Mouse (Mus musculus) cerebellum, postnatal 36 days (tissue): Measurements from ENCODE around the gene Prok2.
A peak's percentile ranks its signal among the peaks of the same experiment; 100 is the strongest.

Experiments
- DNase-seq, 2 experiments: peaks; one replicate each; pipeline ENCODE4 v3.0.0; 2021 to 2022; ENCODE audit warnings: mixed read lengths in 2 of 2

Prok2 gene

DNA sequence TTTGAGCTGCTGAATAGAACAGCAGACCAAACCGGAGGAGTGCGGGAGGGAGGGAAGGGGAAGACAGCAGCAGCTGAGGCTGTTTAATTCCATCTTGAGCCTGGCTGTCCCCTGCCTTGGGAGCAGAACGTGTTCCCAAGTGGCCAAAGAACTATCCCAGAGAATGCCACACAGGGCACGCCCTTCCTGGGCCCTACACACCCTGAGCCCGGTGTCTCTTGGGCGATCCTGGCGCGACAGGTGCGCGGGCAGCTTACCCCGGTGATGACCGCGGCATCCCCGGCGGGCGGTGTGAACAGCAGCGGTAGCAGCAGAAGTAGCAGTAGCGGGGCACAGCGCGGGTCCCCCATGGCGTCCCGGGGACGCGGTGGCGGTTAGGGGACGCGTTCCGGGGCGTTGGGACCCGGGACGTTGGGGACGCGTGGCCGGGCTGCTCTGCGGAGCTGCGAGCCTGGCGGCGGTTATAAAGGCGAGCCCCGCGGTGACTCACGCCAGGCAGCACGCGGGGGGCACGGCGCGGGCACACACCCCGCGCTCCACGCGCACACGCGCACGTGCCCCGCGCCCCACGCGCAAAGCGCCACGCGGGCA lies at the start of gene Prok2:
TSS of gene Prok2 (minus strand) at position 422 of the 591 bp plus-strand sequence.
- DNase-seq: peak in 1 of 2 experiments; percentile 8

DNA sequence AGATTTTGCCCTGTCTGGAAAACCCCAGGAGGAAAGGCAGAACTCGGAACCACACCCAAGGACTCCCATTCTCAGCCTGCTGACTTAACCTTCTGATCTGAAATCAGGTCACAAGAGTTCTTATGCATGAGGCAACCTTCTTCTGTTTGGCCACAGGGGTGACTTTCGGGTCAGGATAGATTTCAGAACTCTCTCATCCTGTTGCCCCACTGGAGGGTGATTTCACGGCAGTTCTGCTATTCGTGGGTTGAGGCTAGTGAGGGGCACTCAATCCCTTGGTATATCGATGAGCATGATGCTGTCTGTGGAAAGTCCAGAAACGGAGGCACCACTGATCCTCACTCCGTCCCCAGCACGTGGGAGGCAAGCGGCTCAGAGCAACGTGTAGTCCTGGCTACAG lies 48.5 kb upstream of the Prok2 start:
- no peak for DNase-seq

DNA sequence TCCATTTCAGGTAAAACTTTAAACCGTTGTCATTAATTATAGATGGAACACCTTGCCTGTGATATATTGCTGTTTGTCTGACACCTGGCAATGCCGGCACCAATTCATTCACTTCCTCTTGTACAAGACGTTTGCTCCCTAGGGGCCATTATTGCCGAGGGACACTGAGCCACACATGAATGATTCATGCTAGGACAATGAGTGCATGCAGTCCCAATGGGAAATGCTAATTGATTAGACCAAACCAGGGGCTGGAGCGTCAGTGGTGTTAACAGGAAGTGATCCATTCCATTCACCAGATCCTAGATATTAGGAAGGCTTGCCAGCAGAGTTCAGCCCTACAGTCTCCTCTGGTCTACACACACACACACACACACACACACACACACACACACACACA lies 42.3 kb upstream of the Prok2 start:
- no peak for DNase-seq

DNA sequence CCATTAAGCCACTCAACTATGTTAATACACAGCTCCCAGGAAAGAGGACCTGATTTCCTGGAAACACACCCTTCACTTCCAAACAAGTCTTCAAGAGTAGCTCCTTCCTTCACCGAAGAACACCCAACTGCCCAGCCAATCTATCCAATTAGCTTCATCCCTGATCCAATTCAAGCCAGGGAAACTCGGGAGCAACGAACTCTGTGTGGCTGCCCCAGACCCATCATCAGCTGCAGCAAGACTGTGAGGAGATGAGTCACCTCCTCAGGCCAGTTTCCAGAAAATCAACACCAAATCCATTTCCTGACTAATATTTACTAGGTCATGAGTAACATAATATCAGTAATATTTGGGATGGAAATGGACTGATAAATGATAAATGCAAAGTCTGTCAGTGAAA lies 38.7 kb upstream of the Prok2 start:
- DNase-seq: no peak

DNA sequence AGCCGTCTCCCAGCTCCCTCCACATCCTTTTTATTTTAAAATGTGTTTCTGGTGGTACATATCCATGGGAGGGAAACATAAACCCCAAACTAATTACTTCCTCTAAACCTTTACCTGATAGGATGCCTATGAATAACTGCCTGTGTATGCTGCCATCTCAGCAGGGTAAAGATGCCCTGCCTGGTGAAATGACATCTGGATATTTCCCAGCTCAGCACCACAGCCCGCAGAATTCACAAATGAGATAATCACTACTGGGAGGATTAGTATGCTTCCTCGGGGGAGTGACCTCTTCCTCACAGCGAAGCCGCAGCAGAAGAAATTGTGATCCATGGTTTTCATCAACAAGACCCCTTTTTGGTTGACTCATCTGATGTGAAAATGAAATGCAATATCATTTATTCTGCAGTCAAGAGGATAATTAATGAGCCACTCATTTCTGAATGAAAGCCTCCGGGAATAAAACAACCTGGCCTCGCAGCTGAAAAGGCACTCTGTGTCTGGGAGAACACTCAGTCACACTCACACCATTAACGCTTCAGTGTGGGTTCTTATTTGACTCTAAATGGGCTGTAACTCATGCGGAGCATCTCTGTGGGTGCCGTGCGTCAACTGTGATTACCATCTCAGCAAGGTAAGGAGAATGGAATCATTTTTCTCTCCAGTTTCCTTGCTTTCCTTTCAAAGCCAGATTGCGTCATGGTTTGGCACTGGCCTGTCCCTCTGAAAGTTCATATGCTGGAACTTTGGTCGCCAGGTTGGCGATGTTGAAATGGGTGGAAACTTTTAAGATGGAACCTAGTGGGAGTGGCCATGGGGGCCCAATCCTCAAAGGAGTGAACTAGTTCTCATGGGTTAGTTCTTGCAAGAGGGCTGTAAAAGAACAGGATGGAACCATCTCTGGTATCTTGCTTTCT lies 36.1 kb upstream of the Prok2 start:
- DNase-seq: no peak

DNA sequence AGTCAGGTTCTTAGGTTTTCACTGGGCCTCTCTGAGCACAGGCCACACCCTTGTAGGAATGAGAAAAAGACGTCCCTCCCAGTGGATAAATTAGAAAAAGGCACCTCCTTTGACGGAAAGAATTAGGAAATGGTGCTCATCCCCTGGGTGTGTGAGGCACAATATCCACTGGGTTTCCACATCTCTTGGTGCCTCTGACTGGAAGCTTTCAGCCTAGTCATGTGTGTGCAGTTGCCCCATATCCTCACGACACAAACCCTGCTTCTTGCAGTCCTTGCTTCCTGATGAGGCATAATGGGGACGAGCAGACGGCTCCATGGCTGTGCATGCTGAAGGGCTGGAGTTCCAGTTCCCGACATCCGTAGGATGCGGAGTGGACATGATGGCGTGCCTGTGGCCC lies 29.9 kb upstream of the Prok2 start:
- DNase-seq: no peak

DNA sequence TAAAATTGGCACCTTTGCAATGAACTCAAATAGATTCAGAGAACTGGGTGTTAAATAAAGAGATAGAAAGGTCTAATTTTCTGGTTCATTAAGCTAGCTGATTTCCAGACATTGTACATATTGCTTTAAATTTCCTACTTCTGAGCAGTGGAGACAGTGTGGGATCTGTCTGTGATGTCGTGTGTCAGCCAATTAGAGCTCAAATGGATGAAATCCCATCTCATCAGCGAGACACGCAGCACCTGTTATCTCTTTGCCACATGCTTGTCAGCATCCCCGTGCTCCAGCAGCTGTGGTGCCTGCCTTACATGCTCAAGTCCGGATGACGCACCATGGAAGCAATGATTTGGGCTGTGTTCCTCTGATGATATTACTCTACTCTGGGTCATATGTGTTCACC lies 25.1 kb upstream of the Prok2 start:
- DNase-seq: no peak

DNA sequence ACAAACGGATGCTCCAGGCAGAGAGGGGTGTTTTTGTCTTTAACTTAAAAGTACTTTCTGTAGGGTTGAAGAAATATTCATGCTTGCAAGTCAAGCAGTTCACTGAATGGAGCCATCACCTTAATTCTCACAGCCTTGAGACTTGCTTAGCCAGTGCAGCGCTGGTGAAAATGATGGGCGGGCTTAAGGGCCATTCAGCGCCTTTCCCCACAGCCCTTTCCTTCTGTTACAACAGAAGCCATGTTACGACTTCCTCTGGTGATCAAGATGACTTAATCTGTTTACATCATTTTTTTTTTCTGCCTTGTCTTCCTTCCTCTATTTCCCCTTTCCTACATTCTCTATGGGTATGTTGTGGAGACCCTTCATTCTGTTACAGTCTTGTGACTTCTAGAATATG lies 20.1 kb upstream of the Prok2 start:
- DNase-seq: no peak

DNA sequence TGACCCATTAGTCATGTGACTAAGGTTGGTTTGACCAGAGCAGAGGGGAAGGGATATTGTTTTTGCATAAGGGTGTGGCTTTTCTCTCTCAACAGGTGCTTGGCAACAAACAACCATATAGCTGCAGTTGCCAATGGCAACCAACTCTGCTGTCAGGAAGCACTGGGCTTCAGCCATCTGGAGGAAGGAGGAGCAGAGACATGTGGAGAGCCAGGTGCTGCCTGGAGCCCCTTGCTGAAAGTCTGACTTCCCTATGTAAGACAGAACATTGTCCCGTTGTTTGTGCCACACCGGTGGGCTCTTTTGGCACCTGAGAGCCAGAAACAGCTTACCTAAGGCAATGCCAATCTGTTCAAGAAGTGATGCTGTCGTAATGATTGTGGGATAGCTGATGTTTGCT lies 16.7 kb upstream of the Prok2 start:
- no peak for DNase-seq

DNA sequence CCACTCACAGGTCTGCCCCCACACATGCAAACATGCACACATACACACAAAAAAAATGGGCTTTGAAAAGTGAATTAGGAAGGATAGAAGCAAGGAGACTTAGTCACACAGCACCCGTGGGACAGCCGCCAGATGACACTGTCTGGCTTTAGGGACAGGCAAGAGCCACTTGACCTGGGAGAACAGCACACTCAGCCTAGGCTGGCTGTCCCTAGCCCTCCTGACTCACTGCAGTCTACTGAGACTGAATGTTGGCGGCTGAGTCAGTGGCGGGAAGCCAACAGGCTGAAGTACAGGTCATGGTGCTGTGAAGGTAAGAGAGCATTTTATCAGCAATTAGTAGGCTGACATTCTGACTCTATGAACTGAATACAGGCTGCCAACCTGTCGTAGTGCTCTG lies 8.5 kb upstream of the Prok2 start:
- no peak for DNase-seq

DNA sequence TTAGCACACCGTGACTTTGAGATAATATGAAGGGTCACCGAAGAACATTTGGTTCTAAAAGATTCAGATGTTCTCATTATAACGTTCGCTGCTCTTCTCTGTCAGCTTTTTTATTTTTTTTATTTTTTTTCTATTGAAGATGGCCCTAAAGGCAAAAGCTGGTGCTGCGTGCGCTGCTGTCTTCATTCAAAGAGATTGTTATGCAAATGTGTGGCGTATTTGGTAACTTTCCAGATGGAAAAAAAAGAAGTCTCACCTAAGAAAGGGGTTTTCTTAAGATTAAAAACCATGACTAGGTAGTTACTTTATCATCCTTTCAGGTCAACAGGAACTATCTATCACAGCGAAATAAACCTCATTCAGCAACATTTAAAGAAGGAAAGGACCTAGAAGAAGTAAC lies 6.5 kb upstream of the Prok2 start:
- no peak for DNase-seq

DNA sequence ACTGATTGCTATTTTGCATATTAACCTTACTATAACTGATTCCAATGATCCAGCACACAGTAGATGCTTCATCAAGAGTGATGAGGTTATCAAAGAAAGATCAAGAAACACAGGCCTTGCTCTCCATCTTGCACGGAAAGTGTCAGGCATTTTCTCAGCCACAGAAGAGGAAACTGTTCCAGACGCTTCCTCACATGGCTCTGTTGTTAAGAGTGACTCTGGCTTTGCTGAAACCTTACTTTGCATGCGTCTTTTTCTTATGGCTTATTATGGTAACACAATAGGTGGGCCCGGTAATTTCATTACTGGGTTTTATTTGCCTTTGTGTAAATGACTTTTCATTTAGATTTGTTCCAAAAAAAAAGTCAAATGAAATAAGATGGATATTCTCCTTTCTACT lies 5.7 kb upstream of the Prok2 start:
- DNase-seq: no peak

DNA sequence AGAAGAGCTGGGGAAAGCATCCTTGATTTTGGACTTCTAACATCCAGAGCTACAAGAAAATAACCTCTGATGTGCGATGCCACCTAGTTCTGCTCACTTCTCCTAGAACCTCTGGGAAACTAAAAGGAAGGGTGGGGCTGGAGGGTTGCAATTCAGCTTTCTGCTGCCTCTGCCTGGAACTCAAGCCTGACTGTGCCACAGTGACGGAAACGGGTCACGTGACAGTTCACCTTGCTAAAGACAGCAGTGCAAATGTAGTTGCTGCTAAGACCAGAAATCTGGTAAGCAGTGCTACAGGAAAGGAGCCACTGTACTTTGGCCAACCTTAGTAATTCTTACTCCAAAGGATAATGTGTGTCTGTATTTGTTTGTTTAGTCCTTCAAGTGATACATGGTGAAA lies 3.7 kb upstream of the Prok2 start:
- no peak for DNase-seq

DNA sequence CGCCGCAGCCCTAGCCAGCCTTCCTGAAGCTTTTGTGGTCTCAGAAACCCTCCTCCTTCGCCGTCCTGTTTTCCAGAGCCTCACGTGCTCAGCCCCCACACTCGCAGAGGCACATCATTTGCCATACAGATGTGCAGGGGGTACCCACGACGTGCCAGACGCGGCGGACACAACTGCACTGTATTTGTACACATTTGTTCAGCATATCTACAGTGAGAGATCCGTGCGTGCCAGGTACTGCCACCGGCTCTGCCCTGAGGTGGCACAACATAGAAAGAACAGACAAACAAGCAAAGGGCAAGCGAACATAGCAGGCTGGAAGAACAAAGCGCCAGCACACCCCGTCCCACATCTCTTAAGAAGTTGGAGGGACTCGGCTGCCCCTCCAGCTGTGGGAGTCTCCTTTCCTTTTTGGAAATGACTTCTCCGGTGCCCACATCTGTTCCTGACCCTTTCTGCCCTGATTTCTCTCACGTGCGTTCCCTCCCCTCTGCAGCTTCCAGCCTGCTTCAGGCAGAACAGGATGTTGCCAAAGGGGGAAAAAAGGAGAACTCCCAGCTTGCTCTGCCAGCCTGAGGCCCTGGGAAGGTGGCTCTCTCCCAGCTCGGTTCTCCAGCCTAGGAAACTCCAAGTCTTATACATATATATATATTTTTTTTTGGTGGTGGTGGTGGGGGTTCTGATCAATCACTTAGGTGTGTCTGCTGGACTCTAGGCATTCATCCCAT lies 548 bp upstream of the Prok2 start:
- DNase-seq: no peak

DNA sequence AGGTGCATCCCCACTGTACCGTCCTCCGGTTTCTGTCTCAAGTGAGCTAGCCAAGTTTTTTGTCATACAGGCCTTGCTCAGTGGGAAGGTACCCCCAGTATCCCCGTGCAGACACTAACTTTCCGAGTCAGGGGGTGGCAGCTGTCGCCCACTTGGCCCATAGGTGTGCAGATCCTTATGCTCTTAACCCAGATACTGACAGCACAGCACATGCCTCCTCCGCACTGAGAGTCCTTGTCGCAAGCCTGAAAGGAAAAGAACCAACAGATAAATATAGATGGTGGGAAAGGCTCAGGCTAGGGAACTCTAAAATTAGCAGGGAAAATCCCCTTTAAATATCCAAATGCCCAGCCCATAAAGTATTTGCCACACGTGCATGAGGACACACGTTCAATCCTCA lies 3.8 kb downstream of the Prok2 start:
- no peak for DNase-seq

DNA sequence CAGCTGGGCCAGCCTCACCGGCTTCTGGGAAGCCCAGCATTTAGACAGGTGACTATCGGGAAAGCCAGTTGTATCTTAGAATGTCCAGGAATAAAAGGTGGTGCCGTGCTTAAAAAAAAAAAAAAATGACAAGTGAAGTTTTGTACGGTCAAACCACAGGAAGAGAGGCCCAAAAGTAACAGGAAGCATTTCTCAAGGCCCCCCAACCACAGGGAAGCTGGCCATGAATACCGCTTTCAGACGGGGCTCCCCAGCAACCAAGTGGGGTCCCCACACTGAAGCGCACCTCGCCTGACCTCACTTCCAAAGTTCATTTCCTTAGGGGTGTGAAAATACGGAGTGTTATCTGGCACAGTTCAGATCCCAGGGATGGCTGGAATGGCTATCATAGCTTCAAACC lies 5.2 kb downstream of the Prok2 start:
- no peak for DNase-seq

DNA sequence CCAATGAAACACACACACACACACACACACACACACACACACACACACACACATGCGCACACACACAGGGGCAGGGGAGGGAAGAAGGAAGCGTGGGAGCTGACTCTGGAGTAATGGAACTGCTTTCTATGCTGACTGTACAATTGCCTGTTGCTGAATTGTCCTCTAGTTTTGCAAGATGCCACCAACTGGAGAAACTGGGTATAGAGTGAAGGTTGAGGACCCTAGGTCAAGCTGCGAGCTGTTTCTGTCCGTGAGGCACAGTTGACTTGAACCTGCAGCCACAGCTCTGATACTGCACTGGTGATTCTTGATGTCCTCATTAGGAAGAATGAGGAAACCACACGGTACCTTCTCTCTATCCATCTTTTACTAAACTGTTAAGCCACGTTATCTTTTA lies 10.3 kb downstream of the Prok2 start:
- DNase-seq: no peak

DNA sequence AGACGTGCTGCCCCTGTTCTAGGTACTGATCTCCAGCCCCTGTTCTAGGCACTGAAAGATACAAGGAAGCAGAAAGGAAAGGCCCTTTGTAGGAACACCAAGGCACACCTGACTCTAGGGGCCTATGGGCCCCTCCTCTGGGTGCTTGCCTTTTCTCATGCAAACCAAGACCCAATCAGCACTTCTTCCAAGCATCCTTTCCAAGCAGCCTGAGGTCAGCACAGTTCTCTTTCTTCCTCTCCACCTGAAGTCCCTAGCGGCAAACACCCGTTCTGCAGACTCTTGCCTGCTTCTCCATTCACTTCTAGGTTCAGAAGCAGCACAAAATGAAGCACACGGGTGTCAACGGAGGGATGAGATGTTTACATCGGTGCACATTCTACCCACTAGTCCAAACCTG lies 11.0 kb downstream of the Prok2 start:
- no peak for DNase-seq

DNA sequence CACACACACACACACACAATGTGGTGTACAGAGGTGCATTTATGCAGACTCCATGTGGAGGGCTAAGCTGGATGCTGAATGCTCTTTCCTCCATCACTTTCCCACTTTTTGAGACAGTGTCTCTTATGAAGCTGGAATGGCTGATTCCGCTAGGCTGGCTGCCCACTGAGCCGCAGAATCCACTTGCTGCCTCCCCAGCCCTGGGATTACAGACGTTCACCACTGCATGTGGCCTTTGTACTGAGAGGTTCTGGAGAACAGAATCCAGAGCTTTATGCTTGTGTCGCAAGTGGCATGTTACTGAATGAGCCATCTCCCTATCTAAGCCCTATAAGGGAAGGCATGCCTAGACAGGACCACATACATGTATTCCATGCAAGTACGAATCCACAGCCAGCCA lies 12.9 kb downstream of the Prok2 start:
- DNase-seq: no peak

DNA sequence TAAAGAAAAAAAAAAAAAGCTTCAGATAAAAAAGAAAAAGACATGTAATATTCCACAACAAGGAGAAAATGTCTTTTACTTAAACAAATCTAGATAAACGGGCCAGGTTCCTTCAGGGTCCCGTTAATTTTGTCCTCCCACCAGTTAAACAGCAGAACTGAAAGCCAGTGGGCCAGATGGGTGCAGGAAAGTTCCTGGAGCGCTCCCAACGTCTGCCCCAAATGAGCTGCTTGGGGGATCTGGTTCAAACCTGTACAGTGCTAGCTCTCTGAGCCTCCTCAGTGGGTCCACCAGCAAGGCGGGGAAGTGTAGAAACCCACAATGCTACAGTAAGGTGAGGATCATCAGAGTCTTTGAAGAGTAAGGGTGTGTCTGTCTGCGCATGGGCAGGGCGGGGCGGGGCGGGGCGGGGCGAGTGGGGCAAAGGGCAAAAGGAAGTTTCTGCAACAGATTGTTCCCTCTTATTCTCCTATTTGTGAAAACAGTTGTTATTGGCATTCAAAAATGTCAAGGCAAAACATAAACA lies 14.6 kb downstream of the Prok2 start:
- no peak for DNase-seq

DNA sequence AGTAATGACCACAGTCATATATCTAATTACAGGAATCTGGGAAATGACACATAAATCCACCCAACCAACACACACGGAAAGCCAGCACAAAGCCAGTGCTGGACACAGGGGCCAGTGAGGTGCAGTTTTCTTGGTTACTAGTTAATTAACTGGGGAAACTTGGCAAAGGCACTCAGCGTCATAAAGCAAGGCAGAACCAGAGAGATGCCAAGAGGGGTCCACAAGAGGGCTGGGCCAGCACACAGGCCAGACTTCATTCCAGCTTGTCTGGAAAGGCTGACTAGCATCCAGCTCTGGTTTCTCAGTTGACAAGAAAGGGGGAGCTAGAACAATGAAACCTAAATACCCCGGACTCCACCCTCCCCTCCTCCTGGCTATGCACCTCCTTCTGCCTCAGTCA lies 25.7 kb downstream of the Prok2 start:
- DNase-seq: no peak

DNA sequence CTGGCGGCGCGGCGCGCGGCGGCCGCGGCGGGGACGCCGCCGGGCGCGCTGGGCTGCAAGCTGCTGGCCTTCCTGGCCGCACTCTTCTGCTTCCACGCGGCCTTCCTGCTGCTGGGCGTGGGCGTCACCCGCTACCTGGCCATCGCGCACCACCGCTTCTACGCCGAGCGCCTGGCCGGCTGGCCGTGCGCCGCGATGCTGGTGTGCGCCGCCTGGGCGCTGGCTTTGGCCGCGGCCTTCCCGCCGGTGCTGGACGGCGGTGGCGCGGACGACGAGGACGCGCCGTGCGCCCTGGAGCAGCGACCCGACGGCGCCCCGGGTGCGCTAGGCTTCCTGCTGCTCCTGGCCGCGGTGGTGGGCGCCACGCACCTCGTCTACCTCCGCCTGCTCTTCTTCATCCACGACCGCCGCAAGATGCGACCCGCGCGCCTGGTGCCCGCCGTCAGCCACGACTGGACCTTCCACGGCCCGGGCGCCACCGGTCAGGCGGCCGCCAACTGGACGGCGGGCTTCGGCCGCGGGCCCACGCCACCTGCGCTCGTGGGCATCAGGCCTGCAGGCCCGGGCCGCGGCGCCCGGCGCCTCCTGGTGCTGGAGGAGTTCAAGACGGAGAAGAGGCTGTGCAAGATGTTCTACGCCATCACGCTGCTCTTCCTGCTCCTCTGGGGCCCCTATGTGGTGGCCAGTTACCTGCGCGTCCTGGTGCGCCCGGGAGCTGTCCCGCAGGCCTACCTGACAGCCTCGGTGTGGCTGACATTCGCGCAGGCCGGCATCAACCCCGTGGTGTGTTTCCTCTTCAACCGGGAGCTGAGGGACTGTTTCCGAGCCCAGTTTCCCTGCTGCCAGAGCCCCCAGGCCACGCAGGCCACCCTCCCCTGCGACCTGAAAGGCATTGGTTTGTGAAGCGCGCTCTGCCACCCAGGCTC lies 33.0 kb downstream of the Prok2 start:
- DNase-seq: peak; percentile 43 to 57
